Mouse (Mus musculus): ENCODE measurements around the gene Cdh3. TPM values are rescaled to one million over a fixed set of nuclear protein-coding genes. Genes with fewer than 3 reads are reported as not detected.

Gene Cdh3
- total RNA-seq, 1 experiment from 2014 or later, result 0.74 TPM

Other genes starting within 250 kb of the Cdh3 start
- gene Smpd3, start 172.9 kb upstream of the Cdh3 start, total RNA-seq (2021), result 9.6 and 10.2 TPM in 2 replicates
- gene Zfp90, start 95.6 kb upstream of the Cdh3 start, total RNA-seq (2021), result 5.3 and 8.3 TPM in 2 replicates
- not detected in 2 replicates for gene 6030452D12Rik, start 10.4 kb upstream of the Cdh3 start, total RNA-seq (2021)
- gene Gm10073, start 62.6 kb downstream of the Cdh3 start, total RNA-seq (2021), result 103 and 135 TPM in 2 replicates
- gene Cdh1, start 92.5 kb downstream of the Cdh3 start, total RNA-seq (2021), result 0.56 and 5.2 TPM in 2 replicates
- 8.4 and 9.7 TPM in 2 replicates for gene Tango6, start 172.2 kb downstream of the Cdh3 start, total RNA-seq (2021)